Mouse (Mus musculus): ENCODE data around the gene Grap.

- TF ChIP-seq CEBPB (IDR thresholded peaks at IDR 0.05; ENCODE audit: insufficient read depth, poor library complexity, severe bottlenecking), result no peak
- no peak for TF ChIP-seq TCF12 (IDR thresholded peaks at IDR 0.05; ENCODE audit: insufficient read depth, poor library complexity, severe bottlenecking)
- TF ChIP-seq USF1 (IDR thresholded peaks at IDR 0.05; ENCODE audit: low read depth), result no peak
- TF ChIP-seq POLR2A (IDR thresholded peaks at IDR 0.05; ENCODE audit: insufficient read length, low read depth), result no peak
- TF ChIP-seq POLR2AphosphoS2 (IDR thresholded peaks at IDR 0.05; ENCODE audit: insufficient read length, low read depth), result no peak
- TF ChIP-seq MYOD1 (IDR thresholded peaks at IDR 0.05; ENCODE audit: control insufficient read depth in 1 of 3, insufficient read length in 2 of 3, low read depth in 2 of 3), result no peak
- no peak for TF ChIP-seq MAX (IDR thresholded peaks at IDR 0.05; ENCODE audit: low read depth)
- TF ChIP-seq MYOG (IDR thresholded peaks at IDR 0.05; ENCODE audit: control insufficient read depth in 1 of 3, insufficient read depth in 1 of 3, insufficient read length in 2 of 3, low read depth in 2 of 3), result no peak
Measured at GRCm38 (mm10) chr11:61660806-61661392, 7.8 kb downstream of the Grap start.

Measured in myocyte (in vitro differentiated cells).